Mouse (Mus musculus): Measurements from ENCODE around the gene S100a5.

DNA sequence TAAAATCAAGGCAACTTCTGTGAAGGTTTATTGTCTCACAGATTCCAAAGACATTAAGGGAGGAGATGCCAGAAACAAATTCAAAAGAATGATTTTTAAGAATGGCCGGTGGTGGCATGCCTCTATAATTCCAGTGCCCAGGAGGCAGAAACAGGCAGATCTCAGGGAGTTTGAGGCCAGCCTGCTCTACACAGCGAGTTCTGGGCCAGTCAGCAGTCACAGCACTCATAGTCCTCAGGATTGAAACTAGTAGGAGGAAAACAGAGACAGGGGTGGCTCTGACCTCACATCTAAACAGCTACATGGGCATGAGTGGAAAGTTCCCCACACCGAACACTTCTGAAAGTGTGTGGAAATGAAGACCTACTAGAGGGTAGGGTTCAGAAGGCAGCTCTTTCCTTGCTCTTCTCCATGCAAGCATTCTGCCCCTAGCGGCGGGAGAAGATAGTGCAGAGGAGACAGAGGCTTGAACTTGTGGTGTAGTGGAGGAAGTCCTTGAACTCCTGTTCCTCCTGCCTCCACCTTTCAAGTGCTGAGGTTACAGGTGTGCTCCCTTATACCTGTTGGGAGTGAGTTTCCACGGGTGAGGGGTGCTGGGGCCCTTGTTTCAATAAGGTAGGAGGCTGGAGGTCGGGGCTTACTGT, 31.3 kb downstream of the S100a5 start:
- TF ChIP-seq GATA1 (IDR thresholded peaks at IDR 0.05; ENCODE audit: borderline replicate concordance, low read length) (no peak), CTCF (IDR thresholded peaks at IDR 0.05; ENCODE audit: low read depth, low read length) (peak; percentile 84), TAL1 (conservative IDR thresholded peaks at IDR 0.05; ENCODE audit: low read depth, low read length) (no peak)

All from G1E (cell line).